Mouse (Mus musculus) myocyte (in vitro differentiated cells): Measurements from ENCODE around the gene Lcor.

ENCODE experiments used
- CEBPB ChIP-seq: IDR thresholded peaks from 2 replicates; pipeline ENCODE4 v1.6.1; 2011; ENCODE audit warnings: mild to moderate bottlenecking, moderate library complexity; ENCODE audit not compliant: poor library complexity, insufficient read depth, severe bottlenecking
- E2F4 ChIP-seq: IDR thresholded peaks from one replicate; pipeline ENCODE4 v1.6.1; 2011; ENCODE audit warnings: mild to moderate bottlenecking, control low read depth, moderate library complexity; ENCODE audit not compliant: insufficient read depth
- MYOD1 ChIP-seq, 3 experiments: IDR thresholded peaks; one replicate each; pipeline ENCODE4 v1.6.1; 2011; ENCODE audit warnings: control low read depth in 2 of 3, low read depth in 2 of 3, mild to moderate bottlenecking in 2 of 3, moderate library complexity in 1 of 3; ENCODE audit not compliant: insufficient read length in 2 of 3, control insufficient read depth in 1 of 3
- POLR2A ChIP-seq: IDR thresholded peaks from one replicate; pipeline ENCODE4 v1.6.1; 2011; ENCODE audit warnings: low read depth, mild to moderate bottlenecking, control low read depth, moderate library complexity; ENCODE audit not compliant: insufficient read length
- TCF12 ChIP-seq: IDR thresholded peaks from one replicate; pipeline ENCODE4 v1.6.1; 2011; ENCODE audit warnings: mild to moderate bottlenecking, control low read depth; ENCODE audit not compliant: poor library complexity, insufficient read depth, severe bottlenecking
- USF1 ChIP-seq: IDR thresholded peaks from one replicate; pipeline ENCODE4 v1.6.1; 2011; ENCODE audit warnings: low read depth, mild to moderate bottlenecking, control low read depth, moderate library complexity

GRCm38 (mm10) chr19:41463841-41464240 is 18.6 kb upstream of the Lcor start:
- TF ChIP-seq E2F4 (no peak), POLR2A (no peak), MYOD1 (IDR thresholded peaks at IDR 0.05; ENCODE audit: control insufficient read depth in 1 of 3, insufficient read length in 2 of 3, low read depth in 2 of 3) (no peak), TCF12 (no peak), USF1 (no peak), CEBPB (no peak)
